Comparison of ENCODE assay signal across 32 mouse cellular contexts in the genomic region with DNA sequence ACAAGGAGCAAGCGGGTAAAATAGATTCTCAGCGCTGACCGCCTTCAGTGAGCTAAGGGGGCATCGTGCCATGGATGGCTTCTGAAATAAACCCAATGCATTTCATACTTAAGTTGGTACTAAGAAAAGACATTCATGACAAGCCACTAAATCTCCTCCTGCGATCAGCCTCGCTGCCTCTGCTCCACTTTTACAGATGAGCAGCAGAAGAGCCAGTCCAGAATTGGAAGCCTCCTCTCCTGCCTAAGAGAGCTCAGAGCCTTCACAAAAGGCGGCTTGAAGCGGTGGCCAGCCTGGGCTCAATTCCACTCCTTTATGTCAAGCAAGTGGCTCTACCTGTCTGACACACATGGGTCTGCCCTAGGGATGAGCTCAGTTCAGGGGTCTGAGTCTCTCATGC. TPM values are rescaled to one million over a fixed set of nuclear protein-coding genes. Genes with fewer than 3 reads are reported as not detected.
"Had no signal": no experiment of that assay in that cellular context is flagged by ENCODE, and none has a peak within 500 bp of the region (broad histone marks: within the 10 kb centered on the region; RNA-seq: fewer than 3 reads in every experiment).

No protein-coding gene starts in this region.

- DNase-seq: gastrocnemius, postnatal 14 days; gastrocnemius, postnatal 36 days; heart, adult 11 months; heart, adult 2 months; heart, postnatal 14 days; heart, postnatal 36 days; kidney, adult 11 months; kidney, adult 2 months; kidney, postnatal 10 days; kidney, postnatal 25 days; kidney, postnatal 4 days; liver; liver, embryonic 13.5 days; liver, postnatal 0 days had no signal

- H3K4me3 ChIP-seq: heart, adult 2 months; heart, embryonic 13.5 days; heart, embryonic 15.5 days; hindbrain, embryonic 13.5 days; hindbrain, embryonic 15.5 days; limb, embryonic 10.5 days; limb, embryonic 12.5 days; liver, embryonic 13.5 days; liver, embryonic 15.5 days had no signal

- H3K27ac ChIP-seq: heart, adult 2 months; heart, embryonic 13.5 days; heart, embryonic 15.5 days; hindbrain, embryonic 13.5 days; hindbrain, embryonic 15.5 days; hindbrain, postnatal 0 days; limb, embryonic 10.5 days; limb, embryonic 12.5 days; liver, embryonic 13.5 days; liver, embryonic 15.5 days had no signal

RNA-seq across cellular contexts. Expression of a gene that starts 5.1 kb away (rescaled TPM):
- total RNA-seq: gastrocnemius, adult 18-20 months; gastrocnemius, adult 8-10 months; gastrocnemius, postnatal 36 days; heart, postnatal 36 days; hematopoietic stem cell, adult 5-6 weeks had no signal

RNA-seq across cellular contexts. Expression of a gene that starts 11.4 kb away (rescaled TPM):
- total RNA-seq: gastrocnemius, adult 18-20 months; gastrocnemius, adult 8-10 months; gastrocnemius, postnatal 14 days; gastrocnemius, postnatal 36 days; heart, adult 2 months; heart, postnatal 14 days; heart, postnatal 36 days; hematopoietic stem cell, adult 5-6 weeks; hindbrain, postnatal 0 days; layer of hippocampus, adult 8-10 months; layer of hippocampus, postnatal 10 days; layer of hippocampus, postnatal 25 days; left cerebral cortex, adult 8-10 months; left cerebral cortex, postnatal 10 days; left cerebral cortex, postnatal 36 days had no signal
- polyA plus RNA-seq: heart, postnatal 0 days; hindbrain, embryonic 13.5 days; hindbrain, embryonic 15.5 days had no signal
